Mouse (Mus musculus) lung, postnatal 14 days (tissue): ENCODE results near the gene Krtap4-7.
"Not testable (repeated sequence)": the region's sequence is repeated elsewhere in the genome, so short reads cannot be mapped to it uniquely, and the experiment has no call there.

Source experiments
- DNase-seq: peaks from one replicate; pipeline ENCODE4 v3.0.0; 2021

Gene Krtap4-7

DNA sequence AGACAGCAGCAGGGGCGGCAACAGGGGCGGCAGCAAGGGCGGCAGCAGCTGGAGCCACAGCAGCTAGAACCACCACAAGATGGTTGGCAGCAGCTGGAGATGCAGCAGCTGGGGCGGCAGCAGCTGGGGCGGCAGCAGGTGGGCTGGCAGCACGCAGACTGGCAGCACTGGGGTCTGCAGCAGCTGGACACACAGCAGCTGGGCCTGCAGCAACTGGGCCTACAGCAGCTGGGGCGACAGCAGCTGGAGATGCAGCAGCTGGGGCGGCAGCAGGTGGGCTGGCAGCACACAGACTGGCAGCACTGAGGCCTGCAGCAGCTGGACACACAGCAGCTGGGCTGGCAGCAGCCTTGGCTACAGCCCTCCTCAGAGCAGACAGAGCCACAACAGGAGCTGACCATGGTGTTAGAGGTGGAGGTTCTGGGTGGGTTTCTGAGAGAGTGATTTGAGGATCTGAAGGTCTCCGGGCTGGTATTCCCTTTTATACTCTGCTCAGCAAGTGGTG, at the start of gene Krtap4-7:
Krtap4-7 (minus strand) TSS at position 455 of the 505 bp plus-strand sequence.
- not testable (repeated sequence) for DNase-seq

DNA sequence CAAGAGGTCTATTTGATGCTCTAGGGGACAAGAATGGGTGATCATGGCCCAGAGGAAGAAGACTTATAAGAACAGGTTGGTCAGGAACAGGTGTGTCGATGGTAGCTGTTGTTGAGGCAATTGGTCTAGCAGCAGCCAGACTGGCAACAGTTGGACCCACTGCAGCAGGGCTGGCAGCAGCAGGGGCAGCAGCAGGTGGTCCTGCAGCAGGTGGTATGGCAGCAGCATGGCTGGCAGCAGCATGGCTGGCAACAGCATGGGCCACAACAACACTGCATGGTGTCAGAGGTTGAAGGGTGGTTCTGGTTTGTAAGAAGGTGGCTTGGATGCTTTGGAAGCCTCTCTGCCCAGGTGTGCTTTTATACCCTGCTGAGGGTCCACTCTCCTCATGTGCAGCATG, 46.6 kb upstream of the Krtap4-7 start, which contains the start of gene Gm14190:
Gm14190 (minus strand) TSS at position 278 of the 400 bp plus-strand sequence.
- DNase-seq, result no peak

DNA sequence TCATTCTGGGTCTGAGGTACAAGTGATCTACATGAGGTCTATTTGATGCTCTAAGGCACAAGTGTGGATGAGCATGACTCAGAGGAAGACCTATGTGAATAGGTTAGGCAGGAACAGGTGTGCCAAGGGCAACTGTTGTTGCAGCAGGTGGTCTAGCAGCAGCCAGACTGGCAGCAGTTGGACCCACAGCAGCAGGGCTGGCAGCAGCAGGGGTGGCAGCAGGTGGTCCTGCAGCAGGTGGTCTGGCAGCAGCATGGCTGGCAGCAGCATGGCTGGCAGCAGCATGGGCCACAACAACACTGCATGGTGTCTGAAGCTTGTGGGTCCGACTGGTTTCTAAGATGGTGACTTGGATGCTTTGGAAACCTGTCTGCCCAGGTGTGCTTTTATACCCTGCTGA, 41.3 kb upstream of the Krtap4-7 start:
- DNase-seq, result not testable (repeated sequence)

DNA sequence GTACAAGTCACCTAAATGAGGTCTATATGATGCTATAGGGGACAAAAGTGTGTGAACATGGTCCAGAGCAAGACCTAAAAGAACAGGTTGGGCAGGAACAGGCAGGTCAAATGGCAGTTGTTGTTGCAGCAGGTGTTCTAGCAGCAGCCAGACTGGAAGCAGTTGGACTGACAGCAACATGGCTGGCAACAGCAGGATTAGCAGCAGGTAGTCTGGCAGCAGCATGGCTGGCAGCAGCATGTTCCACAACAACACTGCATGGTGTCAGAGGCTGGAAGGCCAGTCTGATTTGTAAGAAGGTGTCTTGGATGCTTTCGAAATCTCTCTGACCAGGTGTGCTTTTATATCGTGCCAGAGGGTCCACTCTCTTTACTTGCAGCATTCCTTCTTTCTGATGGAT, 39.6 kb upstream of the Krtap4-7 start:
- DNase-seq, result no peak

DNA sequence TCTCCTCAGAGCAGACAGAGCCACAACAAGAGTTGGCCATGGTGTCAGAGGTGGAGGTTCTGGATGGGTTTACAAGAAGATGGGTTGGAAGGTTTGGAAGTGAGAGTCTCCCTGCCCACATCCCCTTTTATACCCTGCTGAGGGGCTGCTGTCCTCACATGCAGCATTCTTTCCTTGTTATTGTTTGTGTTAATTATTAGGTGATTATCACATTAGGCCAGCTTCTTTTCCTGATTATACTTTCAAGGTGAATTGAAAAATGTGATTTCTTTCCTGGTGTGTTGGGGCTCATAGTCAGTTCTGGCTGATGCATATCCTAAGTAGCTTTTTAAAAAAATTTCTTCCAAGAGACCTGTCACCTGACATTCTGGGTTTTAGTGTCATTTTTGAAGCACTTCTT, 22.0 kb upstream of the Krtap4-7 start, which contains the start of gene Krtap4-6:
Krtap4-6 (minus strand) TSS at position 101 of the 400 bp plus-strand sequence.
- no peak for DNase-seq

DNA sequence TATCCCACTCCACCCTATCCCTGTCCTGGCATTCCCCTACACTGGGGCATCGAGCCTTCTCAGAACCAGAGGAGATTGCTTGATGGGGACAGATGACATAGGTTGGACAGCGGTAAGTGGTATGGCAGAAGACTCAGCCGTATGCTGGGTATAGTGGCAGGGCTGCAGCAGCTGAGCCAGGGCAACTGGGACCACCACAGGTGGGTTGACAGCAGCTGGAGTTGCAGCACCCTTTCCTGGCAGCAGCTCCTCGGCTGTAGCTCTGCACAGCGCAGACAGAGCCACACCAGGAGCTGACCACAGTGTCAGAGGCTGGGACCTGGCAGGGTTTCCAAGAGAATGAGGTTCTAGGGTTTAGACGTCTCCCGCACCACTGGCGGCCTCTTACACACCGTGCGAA, 18.9 kb upstream of the Krtap4-7 start:
- no peak for DNase-seq

DNA sequence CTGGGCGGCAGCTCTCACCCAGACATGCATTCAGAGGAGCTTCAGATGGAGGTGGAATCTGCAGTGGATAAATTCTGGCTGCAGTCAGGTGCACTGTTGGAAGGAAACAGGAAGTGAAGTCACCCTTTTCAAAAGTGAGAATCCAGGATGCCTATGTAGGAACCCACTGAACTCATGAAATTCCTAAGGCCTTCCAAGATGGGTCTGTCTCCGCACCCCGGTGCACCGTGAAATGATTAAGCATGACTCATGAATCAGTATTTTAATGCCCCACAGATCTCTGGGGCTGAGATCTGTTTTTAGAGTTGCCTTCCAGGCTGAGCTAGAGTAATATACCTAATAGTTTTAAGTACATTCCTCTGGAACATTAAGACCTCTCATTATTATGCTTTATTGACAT, 15.4 kb upstream of the Krtap4-7 start:
- no peak for DNase-seq

DNA sequence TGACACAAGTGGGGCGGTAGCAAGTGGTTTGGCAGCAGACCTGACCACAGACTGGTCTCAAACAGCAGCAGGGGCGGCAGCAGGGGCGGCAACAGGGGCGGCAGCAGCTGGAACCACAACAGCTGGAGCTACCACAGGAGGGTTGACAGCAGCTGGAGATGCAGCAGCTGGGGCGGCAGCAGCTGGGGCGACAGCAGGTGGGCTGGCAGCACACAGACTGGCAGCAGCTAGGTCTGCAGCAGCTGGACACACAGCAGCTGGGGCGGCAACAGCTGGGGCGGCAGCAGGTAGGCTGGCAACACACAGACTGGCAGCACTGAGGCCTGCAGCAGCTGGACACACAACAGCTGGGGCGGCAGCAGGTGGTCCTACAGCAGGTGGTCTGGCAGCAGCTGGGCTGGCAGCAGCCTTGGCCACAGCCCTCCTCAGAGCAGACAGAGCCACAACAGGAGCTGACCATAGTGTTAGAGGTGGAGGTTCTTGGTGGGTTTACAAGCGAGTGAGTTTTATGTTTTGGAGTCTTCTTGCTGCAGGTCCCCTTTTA, 14.7 kb upstream of the Krtap4-7 start, which contains the start of gene Gm11563:
Gm11563 (minus strand) TSS at position 494 of the 544 bp plus-strand sequence.
- not testable (repeated sequence) for DNase-seq

DNA sequence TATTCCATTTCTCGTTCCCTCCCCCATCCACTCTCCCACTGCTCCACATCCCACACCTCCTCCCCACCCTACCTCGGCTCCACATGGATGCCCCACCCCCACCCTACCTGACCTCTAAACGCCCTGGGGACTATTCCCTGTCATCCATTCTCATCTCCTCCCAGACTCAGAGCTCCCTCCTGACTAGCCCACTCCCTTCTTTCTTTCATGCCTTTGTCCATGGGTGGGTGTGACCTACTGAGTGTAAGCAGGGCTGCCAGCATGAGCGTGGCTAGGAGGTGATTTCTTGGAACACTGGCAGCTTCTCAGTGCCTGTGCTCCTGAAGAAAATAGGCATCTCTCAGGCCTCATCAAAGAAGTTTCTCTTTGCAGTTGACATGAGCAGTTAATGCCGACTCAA, 13.2 kb upstream of the Krtap4-7 start:
- DNase-seq, result no peak

DNA sequence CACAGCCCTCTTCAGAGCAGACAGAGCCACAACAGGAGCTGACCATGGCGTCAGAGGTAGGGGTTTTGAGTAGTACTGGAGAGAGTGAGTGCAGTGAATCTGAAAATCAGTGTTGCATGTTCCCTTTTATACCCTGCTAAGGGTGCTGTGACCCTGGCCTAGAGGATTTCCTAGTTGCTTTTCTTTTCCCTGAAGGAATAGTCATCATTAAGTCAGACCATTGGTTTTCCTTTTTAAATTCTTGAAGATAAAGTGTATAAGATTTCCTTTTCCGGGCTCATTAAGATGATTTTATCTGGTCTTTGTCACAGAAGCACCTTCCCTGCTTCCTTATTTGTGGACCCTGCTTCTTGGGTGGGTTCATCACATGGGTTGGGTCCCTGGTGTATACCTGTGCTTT, 6.2 kb upstream of the Krtap4-7 start, which contains the start of gene Gm11555:
Gm11555 (minus strand) TSS at position 101 of the 400 bp plus-strand sequence.
- DNase-seq, result no peak

DNA sequence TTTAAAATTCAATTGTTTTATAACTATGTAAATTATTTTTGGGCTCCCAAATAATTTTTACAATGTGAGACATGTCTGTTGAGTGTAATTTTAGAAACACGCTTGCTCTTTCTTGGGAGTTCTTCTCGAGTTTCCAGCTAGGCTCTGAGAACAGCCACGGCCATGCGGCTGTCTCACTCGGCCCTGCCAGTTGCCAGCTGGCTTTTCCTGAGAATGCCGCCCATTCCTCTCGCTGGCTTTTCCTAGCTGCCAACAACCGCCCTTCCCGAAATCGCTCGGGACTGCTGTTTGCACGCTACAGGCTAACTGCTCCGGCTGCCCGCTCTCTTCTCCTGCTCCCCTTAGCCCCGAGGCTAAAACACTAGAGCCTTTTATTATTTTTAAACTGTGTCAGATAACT, 2.6 kb upstream of the Krtap4-7 start:
- DNase-seq, result no peak

DNA sequence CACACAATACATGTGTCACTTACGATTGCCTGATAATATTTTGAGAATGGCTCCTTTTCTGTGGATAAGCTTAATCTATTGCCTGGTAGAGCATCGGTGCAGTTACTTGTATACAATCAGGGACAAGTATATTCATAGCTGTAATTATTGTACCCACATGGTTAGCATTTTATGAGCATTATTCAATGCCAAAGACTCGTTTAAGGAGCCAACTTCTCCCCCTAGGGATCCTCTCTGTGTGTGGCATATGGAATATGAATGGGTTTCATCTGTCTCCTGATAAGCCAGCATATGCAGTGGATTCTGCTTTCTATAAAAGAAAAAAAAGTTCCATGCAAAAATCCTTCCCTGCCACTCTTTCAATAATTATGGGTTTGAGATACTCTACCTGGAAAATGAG, 462 bp upstream of the Krtap4-7 start:
- no peak for DNase-seq

DNA sequence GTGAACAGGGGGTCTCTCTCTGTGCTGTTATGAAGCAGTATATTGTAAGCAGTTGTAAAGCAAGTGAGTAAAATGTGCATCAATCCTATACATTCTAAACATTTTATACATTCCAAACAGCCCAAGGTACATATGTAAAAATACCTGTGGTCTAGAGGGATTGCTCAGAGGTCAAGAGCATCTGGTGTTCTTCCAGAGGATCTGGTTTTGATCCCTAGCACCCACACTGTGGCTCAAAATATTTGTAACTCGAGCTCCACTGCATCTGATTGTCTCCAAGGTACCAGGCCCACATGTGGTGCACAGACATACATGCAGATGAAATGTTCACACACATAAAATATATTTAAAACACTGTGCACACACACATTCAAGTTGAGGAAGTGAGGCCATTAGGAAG, 3.0 kb downstream of the Krtap4-7 start:
- DNase-seq, result no peak

DNA sequence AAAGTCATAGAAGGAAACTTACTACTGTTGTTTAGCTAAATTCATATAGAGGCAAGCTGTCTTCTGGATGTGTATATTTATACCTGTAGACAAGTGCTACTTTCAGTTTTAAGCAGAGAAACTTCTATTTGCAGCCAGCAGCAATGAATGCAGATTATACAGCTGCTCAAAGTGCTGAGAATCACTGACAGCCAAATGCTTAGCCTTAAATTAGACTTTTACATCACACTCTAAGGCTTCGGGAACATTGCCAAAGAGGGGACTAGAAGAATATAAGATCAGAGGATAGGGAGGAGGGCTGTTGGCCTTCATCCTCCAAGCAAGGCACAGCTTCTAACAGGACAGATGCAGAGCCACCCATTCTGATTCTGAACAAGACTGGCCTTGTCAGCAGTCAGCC, 6.8 kb downstream of the Krtap4-7 start:
- DNase-seq, result no peak

DNA sequence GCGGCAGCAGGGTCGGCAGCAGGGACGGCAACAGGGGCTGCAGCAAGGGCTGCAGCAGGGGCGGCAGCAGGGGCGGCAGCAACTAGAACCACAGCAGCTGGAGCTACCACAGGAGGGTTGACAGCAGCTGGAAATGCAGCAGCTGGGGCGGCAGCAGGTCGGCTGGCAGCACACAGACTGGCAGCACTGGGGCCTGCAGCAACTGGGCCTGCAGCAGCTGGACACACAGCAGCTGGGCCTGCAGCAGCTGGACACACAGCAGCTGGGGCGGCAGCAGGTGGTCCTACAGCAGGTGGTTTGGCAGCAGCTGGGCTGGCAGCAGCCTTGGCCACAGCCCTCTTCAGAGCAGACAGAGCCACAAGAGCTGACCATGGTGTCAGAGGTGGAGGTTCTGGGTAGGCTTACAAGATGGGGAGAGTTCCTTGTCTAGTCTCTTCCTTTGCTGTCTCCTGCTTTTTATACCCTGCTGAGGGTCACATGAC, 9.2 kb downstream of the Krtap4-7 start, which contains the start of gene Krtap4-2:
Krtap4-2 (minus strand) TSS at position 432 of the 482 bp plus-strand sequence.
- no peak for DNase-seq

DNA sequence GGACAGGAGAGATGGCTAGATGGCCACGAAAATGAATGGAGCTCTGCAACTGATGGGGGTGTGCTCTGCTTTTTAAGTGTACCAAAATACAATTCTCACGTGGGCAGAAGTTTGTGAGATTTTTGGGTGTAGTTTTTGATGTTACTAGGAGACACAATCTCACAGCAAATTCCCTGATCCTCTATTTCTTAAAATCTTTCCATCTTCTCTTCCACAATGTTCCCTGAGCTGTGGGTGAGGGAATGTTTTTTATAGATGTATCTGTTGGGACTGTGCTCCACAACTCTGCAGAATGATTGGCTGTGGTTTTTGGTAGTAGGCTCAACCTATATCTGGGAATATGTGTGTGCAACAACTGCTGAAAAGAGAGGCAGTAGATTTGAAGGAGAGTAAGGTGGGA, 10.6 kb downstream of the Krtap4-7 start:
- DNase-seq, result no peak

DNA sequence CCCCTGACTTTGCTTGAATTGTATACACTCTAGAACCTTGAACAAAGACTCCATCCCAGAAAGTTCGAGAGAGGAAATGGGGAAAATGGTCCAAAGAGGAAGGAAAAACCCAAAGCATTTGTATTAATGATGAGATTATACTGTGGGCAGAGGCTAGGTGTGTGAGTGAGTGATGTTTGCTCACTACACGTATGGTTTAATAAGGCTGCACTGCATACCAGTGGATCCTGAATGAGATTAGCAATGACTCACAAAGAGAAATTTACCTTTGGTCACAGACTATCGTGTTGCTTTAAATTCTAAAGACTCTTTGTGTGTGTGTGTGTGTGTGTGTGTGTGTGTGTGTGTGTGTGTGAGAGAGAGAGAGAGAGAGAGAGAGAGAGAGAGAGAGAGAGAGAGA, 13.0 kb downstream of the Krtap4-7 start:
- no peak for DNase-seq

DNA sequence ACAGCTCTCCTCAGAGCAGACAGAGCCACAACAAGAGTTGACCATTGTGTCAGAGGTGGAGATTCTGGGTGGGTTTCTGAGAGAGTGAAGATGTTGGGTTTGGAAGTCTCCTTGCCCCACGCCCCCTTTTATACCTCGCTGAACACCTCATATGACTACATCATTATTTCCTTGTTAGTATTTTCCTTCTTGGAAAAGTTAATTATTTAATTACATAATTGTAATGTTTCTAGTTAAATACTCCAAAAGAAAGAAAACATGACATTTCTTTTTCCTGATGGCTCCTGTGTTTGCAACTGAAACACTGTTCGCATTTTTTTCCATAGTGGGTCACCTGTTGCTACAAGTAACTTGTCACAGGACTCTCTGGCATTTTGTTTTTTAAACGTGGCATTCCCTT, 15.8 kb downstream of the Krtap4-7 start, which contains the start of gene Krtap4-1:
Krtap4-1 (minus strand) TSS at position 101 of the 400 bp plus-strand sequence.
- no peak for DNase-seq

DNA sequence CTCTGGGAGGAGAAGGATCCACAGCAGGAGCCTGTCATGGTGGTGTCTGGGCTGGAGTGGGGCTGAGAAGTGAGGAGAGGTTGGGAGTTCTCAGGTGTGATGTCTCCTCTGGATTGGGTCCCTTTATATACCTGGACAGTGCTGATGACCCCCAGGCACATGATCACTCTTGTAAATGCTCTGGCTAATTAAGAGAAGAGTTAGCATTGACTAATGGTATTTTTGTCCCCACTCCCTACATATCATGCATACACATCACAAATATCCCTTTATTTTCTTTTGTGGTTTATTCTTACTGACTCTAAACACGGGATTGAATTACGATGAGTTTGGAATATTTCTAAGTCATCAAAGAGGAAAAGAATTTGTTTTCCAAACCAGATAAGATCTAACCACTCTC, 23.6 kb downstream of the Krtap4-7 start, which contains the start of gene Gm11562:
Gm11562 (minus strand) TSS at position 101 of the 400 bp plus-strand sequence.
- no peak for DNase-seq

DNA sequence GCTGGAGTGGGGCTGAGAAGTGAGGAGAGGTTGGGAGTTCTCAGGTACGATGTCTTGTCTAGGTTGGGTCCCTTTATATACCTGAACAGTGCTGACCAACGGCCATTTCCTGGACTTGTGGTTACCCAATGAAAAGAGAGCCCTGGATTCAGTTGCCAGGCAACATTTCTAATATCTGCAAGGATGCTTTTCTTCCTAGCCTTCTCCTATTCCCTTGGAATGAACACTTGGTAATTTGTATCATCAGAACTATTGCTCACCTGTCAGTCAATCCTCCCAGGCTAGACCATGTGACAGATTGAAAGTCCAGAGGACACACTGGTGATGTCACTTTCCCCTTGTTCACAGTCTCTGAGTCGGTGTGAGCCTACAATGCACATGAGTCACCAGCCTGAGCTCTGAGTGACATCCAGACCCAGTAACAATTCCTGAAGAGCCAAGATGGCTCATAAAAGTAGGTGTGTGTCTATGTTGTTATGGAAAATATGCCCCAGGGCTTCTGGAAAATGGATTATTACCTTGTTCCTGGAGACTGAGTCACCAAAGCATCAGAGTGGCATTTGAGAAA, 29.0 kb downstream of the Krtap4-7 start, which contains the start of gene Krtap2-4:
Krtap2-4 (minus strand) TSS at position 51 of the 568 bp plus-strand sequence.
- DNase-seq, result no peak

DNA sequence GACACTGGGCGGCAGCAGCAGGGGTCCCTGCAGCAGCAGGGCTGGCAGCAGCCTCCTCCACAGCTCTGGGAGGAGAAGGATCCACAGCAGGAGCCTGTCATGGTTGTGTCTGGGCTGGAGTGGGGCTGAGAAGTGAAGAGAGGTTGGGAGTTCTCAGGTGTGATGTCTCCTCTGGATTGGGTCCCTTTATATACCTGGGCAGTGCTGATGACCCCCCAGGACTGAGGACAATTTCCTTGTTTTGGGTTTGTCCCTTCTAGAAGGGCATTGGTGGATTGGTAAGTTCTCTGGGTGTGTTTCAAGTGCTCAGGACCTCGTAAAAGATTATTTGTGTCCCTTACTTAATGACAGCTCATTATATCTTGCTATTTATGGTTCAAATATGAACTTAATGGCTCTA, 33.8 kb downstream of the Krtap4-7 start, which contains the start of gene Gm11937:
Gm11937 (minus strand) TSS at position 101 of the 400 bp plus-strand sequence.
- DNase-seq, result not testable (repeated sequence)

DNA sequence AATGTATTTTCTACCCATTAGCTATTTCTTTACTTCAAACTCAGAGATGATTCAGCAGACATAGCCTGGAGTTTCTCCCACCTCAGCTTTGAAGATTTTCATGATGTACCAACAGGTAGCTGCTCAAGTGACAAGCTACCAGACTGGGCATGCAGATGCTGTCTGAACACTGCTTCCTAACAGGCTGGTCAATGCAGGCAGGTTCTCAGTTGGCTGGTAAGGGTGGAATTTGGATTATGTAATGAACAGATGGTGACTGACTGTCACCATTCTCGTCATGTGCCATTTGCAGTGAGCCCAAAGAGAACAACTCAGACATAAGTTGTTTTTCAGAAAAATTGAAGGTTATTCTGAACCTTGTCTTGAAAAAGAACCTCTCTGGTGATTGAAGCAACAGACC, 34.8 kb downstream of the Krtap4-7 start:
- DNase-seq, result no peak

DNA sequence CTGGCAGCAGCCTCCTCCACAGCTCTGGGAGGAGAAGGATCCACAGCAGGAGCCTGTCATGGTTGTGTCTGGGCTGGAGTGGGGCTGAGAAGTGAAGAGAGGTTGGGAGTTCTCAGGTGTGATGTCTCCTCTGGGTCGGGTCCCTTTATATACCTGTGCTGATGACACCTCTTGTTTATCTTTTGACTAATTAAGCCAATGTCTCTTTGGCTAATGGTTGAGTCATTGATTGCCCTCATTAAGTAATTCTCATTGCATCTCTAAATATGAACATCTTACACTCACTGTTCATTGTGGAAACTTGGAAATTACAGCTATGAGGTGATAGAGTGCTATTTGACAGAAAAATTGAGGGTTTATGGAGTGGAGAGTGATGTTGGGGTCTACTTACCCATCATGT, 40.7 kb downstream of the Krtap4-7 start, which contains the start of gene Gm11938:
Gm11938 (minus strand) TSS at position 101 of the 400 bp plus-strand sequence.
- DNase-seq, result not testable (repeated sequence)

DNA sequence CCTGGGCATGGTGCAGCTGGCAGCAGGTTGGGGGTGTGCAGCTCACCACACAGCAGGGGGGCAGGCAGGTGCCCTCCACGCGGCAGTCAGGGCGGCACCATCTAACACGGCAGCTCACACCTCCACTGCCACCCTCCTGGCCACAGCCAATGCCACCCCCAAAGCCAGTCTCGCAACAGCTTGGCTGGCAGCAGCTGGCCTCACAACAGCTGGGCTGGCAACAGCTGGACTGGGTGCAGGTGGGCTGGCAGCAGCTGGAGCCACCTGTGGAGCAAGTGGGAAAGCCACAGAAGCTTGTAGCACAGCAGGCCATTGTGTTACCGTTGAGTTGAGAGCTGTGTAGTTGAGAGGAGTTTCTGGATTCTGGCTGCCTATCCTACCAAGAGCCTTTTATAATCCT, 46.1 kb downstream of the Krtap4-7 start, which contains the start of gene Krtap9-3:
Krtap9-3 (minus strand) TSS at position 364 of the 400 bp plus-strand sequence.
- not testable (repeated sequence) for DNase-seq
